Mouse (Mus musculus) stomach, embryonic 14.5 days (tissue): Measurements from ENCODE around the gene Bco1. TPM values are rescaled to one million over a fixed set of nuclear protein-coding genes. Genes with fewer than 3 reads are reported as not detected.

Source experiments
- ATAC-seq: fragments of 200-750 bp; cut with Nextera tagmentation; 2 replicates; pipeline ENCODE4 v1.8.0; 2017; ENCODE audit warnings: low read depth, moderate TSS enrichment; ENCODE audit not compliant: insufficient number of reproducible peaks, insufficient read depth, low FRiP score
- H3K27ac ChIP-seq: fragments of 300-500 bp; sonication (generic); 2 replicates; pipeline ENCODE4 v1.5.1; 2014; ENCODE audit warnings: mild to moderate bottlenecking, low read length, moderate library complexity, mixed read lengths
- H3K27me3 ChIP-seq: fragments of 300-500 bp; sonication (generic); 2 replicates; pipeline ENCODE4 v1.6.1; 2014; ENCODE audit warnings: low read length, control low read depth, mixed read lengths; ENCODE audit not compliant: control insufficient read depth, insufficient read depth
- H3K36me3 ChIP-seq: fragments of 300-500 bp; sonication (generic); 2 replicates; pipeline ENCODE4 v1.6.1; 2014; ENCODE audit warnings: mild to moderate bottlenecking, control low read depth, low read length, moderate library complexity, mixed read lengths; ENCODE audit not compliant: control insufficient read depth, insufficient read depth
- H3K4me1 ChIP-seq: fragments of 300-500 bp; sonication (generic); 2 replicates; pipeline ENCODE4 v1.6.1; 2014; ENCODE audit warnings: low read length, control low read depth, mixed read lengths; ENCODE audit not compliant: control insufficient read depth, insufficient read depth
- H3K4me2 ChIP-seq: fragments of 300-500 bp; sonication (generic); replicated peaks from 2 replicates; pipeline ENCODE4 v1.6.1; 2014; ENCODE audit warnings: low read depth, low read length, control low read depth
- H3K4me3 ChIP-seq: fragments of 300-500 bp; sonication (generic); 2 replicates; pipeline ENCODE4 v1.5.1; 2014; ENCODE audit warnings: low read depth, low read length, control low read depth
- H3K9ac ChIP-seq: fragments of 300-500 bp; sonication (generic); replicated peaks from 2 replicates; pipeline ENCODE4 v1.6.1; 2014; ENCODE audit warnings: low read depth, mild to moderate bottlenecking, control low read depth, low read length, moderate library complexity, mixed read lengths
- H3K9me3 ChIP-seq: fragments of 300-500 bp; sonication (generic); 2 replicates; pipeline ENCODE4 v1.6.1; 2016; ENCODE audit warnings: low read depth, low read length, control low read depth; ENCODE audit not compliant: control insufficient read depth
- WGBS: fragments of 180-500 bp; shearing (Covaris S2); extraction: QIAGEN DNeasy Blood & Tissue Kit; methylation state at CpG from one replicate; pipeline ENCODE4 v1.1.7; 2014; 5-methylcytosine and 5-hydroxymethylcytosine counted together
- polyA plus RNA-seq: library from polyadenylated mRNA; unstranded; fragments of >200 nt; fragmentation: Nextera tagmentation; extraction: Ambion mirVana; gene quantifications from 2 replicates; pipeline ENCODE4 v1.2.1, GENCODE M21; 2014

The Bco1 gene
- polyA plus RNA-seq, 1 experiment from 2014 or later: 0.82 TPM

DNA sequence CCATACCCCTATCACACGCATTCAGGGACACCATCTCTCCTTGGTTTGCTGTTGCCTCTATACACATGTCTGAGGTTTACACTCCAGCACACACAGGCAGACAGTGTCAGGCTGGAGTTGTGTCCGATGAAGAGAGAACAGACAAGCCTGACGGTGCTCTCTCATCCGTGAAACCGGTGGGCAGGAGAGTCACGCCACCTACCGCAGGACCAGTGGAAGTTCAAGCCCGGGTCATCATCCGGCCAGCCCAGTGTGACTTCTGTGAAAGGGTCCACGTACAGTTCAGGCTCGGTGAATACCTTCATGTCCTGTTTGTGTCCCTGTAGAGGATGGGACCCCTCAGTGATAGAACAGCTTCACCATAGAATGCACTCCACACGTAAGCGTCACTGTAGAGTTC is 35.3 kb upstream of the Bco1 start:
- no peaks in the 10 kb centered on the region for H3K4me1 ChIP-seq
- H3K9me3 ChIP-seq: no peaks in the 10 kb centered on the region; the same call in 1 of the 2 replicates
- no peak overlapping the region for H3K4me3 ChIP-seq
- ATAC-seq: no peak
- H3K27ac ChIP-seq: no peak overlapping the region
- H3K9ac ChIP-seq: no peak overlapping the region
- WGBS: 79% methylated on average over 13 of the region's 13 CpGs
- no peaks in the 10 kb centered on the region for H3K27me3 ChIP-seq
- no peak overlapping the region for H3K4me2 ChIP-seq
- no peaks in the 10 kb centered on the region for H3K36me3 ChIP-seq

DNA sequence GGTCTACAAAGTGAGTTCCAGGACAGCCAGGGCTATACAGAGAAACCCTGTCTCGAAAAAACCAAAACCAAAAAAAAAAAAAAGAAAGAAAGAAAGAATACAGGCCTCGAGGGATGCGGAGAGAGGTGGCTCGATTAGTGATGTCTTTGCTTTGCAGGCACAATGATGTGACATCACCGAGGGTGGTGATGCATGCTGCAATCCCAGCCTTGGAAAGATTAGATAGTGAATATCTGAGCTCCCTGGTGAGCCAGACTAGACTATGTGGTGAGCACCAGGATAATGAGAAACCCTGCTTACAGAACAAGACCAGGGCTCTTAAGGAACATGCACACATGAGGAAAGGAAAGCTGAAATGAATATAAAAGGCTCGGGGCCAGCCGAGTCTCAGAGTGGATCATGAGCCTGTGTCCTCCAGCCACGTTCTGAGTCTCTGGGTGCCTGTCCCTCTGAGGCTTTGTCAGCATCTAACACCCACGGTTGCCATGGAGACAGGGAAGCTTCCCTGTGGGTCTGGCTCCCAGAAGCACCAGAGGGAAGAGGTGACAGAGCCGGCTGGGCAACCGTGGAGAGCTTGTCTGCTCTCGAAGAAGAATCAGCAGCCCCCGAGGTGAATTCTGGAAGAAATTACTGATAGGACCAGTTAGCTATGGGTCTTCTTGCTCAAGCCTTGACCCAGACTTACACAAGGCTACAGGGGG is 34.3 kb upstream of the Bco1 start:
- Histone ChIP-seq H3K36me3 (no peaks in the 10 kb centered on the region), H3K4me2 (no peak overlapping the region), H3K4me3 (no peak overlapping the region), H3K9me3 (no peaks in the 10 kb centered on the region; the same call in 1 of the 2 replicates), H3K27me3 (no peaks in the 10 kb centered on the region), H3K27ac (no peak overlapping the region), H3K9ac (no peak overlapping the region), H3K4me1 (no peaks in the 10 kb centered on the region)
- 64% methylated on average over 13 of the region's 13 CpGs for WGBS
- no peak for ATAC-seq

DNA sequence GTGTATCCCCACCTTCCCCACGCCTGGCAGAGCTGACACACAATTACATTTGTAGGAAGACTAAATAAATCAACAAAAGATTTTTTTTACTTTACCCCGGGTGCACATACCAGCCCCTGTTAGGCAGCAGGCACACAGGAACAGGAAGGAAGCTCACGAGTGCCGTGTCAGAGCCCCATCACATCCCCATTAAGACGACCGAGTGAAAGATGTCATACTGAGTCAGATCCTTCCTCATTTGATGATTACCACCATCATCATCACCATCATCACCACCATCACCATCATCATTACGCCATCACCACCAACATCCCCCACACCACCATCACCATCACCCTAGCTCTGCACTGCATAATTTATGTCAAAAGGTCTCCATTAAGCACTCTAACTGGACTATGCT is 28.7 kb upstream of the Bco1 start:
- 79% methylated on average over 7 of the region's 7 CpGs for whole genome bisulfite sequencing
- no peak overlapping the region for H3K4me2 ChIP-seq
- no peak overlapping the region for H3K27ac ChIP-seq
- ATAC-seq: no peak
- no peaks in the 10 kb centered on the region for H3K27me3 ChIP-seq
- H3K4me3 ChIP-seq: no peak overlapping the region
- H3K9me3 ChIP-seq: no peaks in the 10 kb centered on the region; the same call in 1 of the 2 replicates
- no peaks in the 10 kb centered on the region for H3K36me3 ChIP-seq
- H3K9ac ChIP-seq: no peak overlapping the region
- H3K4me1 ChIP-seq: no peaks in the 10 kb centered on the region

DNA sequence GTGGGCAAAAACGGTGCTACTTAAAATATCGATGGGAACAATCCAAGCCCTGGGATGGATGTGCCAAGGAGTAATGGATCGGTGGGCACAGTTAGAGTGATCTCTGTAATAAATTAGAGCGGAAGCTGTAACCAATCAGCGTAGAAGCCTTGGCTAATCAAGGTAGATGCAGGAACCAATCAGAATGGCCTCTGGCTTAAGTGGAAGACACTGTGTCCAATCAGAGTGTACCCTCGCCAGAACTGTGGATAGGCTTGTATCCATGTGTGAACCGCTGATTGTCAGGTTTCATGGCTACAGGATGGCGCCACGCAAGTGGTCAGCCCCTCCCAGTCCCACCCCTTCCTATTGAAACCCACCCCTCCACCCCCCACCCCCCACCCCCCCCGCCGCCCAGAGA is 28.3 kb upstream of the Bco1 start:
- Histone ChIP-seq H3K4me2 (no peak overlapping the region), H3K9me3 (no peaks in the 10 kb centered on the region), H3K36me3 (no peaks in the 10 kb centered on the region), H3K27me3 (no peaks in the 10 kb centered on the region), H3K27ac (no peak overlapping the region), H3K9ac (no peak overlapping the region), H3K4me3 (no peak overlapping the region), H3K4me1 (no peaks in the 10 kb centered on the region)
- 80% methylated on average over 11 of the region's 11 CpGs for WGBS
- no peak for ATAC-seq

GRCm38 (mm10) chr8:117068294-117068693 is 27.4 kb upstream of the Bco1 start:
- H3K9ac ChIP-seq: no peak overlapping the region
- WGBS: 75% methylated on average over 13 of the region's 13 CpGs
- H3K4me1 ChIP-seq: no peaks in the 10 kb centered on the region
- H3K27ac ChIP-seq: no peak overlapping the region
- H3K4me3 ChIP-seq: no peak overlapping the region
- no peak overlapping the region for H3K4me2 ChIP-seq
- H3K9me3 ChIP-seq: no peaks in the 10 kb centered on the region
- no peak for ATAC-seq
- no peaks in the 10 kb centered on the region for H3K36me3 ChIP-seq
- H3K27me3 ChIP-seq: no peaks in the 10 kb centered on the region

- 77% methylated on average over 1 of the region's 1 CpGs for WGBS
- Histone ChIP-seq H3K27me3 (no peaks in the 10 kb centered on the region), H3K9ac (no peak overlapping the region), H3K27ac (no peak overlapping the region), H3K4me3 (no peak overlapping the region), H3K4me2 (no peak overlapping the region), H3K36me3 (no peaks in the 10 kb centered on the region), H3K4me1 (no peaks in the 10 kb centered on the region), H3K9me3 (no peaks in the 10 kb centered on the region)
- ATAC-seq: no peak
These were observed 25.9 kb upstream of the Bco1 start for GRCm38 (mm10) chr8:117069708-117070107.

GRCm38 (mm10) chr8:117074350-117075182 is 21.1 kb upstream of the Bco1 start:
- no peaks in the 10 kb centered on the region for H3K9me3 ChIP-seq
- H3K4me1 ChIP-seq: no peaks in the 10 kb centered on the region
- no peak overlapping the region for H3K4me3 ChIP-seq
- H3K4me2 ChIP-seq: no peak overlapping the region
- no peak overlapping the region for H3K27ac ChIP-seq
- WGBS: 68% methylated on average over 10 of the region's 10 CpGs
- ATAC-seq: no peak
- no peak overlapping the region for H3K9ac ChIP-seq
- no peaks in the 10 kb centered on the region for H3K27me3 ChIP-seq
- H3K36me3 ChIP-seq: no peaks in the 10 kb centered on the region

DNA sequence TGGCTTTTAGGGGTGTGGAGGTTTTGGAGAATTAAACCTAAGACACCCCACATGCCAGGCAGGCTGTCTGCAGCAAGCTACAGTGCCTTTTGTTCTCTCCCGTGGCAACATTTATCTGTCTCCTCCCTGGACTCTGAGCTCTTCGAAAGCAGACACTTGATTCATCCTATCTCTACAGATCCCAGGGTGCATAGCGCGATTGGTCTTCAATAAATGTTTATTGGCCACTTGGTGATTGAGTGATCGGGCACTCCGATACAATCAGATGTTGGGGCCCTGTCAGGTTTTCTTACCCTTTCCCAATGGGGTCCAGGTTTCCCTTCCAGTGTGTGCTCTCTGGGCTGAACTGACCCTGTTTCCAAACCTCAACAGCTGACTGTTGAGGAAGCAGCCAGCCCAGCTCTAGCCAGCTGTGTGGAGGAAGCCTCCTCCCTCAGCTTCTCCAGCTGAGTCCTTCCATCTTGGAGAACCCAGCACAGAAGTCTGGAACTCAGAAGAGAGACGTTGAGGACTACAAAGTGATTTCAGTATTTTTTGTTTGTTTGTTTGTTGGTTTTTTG is 17.2 kb upstream of the Bco1 start:
- H3K9me3 ChIP-seq: no peaks in the 10 kb centered on the region
- no peak overlapping the region for H3K27ac ChIP-seq
- no peaks in the 10 kb centered on the region for H3K27me3 ChIP-seq
- no peaks in the 10 kb centered on the region for H3K36me3 ChIP-seq
- no peak overlapping the region for H3K4me3 ChIP-seq
- ATAC-seq: no peak
- H3K4me1 ChIP-seq: no peaks in the 10 kb centered on the region
- H3K9ac ChIP-seq: no peak overlapping the region
- WGBS: 82% methylated on average over 7 of the region's 7 CpGs
- no peak overlapping the region for H3K4me2 ChIP-seq
